Mouse (Mus musculus): Measurements from ENCODE around the gene Snx18. TPM values are rescaled to one million over a fixed set of nuclear protein-coding genes. Genes with fewer than 3 reads are reported as not detected.

The Snx18 gene
- total and polyA plus RNA-seq, 3 experiments, result 6.4 to 12.6 (median 9.1) TPM

GRCm38 (mm10) chr13:113552341-113552740 is 66.0 kb downstream of the Snx18 start:
- no peak overlapping the region for H3K4me3 ChIP-seq (replicated peaks in 1 of 3; ENCODE audit: low read depth in 2 of 3, low read length in 2 of 3, poor library complexity in 1 of 3)
- no peak for TF ChIP-seq EP300 (IDR thresholded peaks at IDR 0.05; ENCODE audit: low read length)
- TF ChIP-seq KAT2A (IDR thresholded peaks at IDR 0.05; ENCODE audit: insufficient replicate concordance, low read length), result no peak
- no peak for TF ChIP-seq PAX5 (IDR thresholded peaks at IDR 0.05; ENCODE audit: low read length)
- TF ChIP-seq BHLHE40 (IDR thresholded peaks at IDR 0.05; ENCODE audit: low read depth, low read length), result no peak
- no peak for TF ChIP-seq TBP (conservative IDR thresholded peaks at IDR 0.05; ENCODE audit: low read depth, low read length)
- TF ChIP-seq HCFC1 (IDR thresholded peaks at IDR 0.05; ENCODE audit: low read depth, low read length), result no peak
- in situ Hi-C loops (cut with MboI; ENCODE audit: low pct_ligation_motif_present, low pct_unique_long_range_greater_than_20kb, low sequenced_read_pairs), result no loop called here

GRCm38 (mm10) chr13:113550866-113551565 is 67.3 kb downstream of the Snx18 start:
- Histone ChIP-seq H3K4me2 (ENCODE audit: insufficient read depth, low read depth, poor library complexity, severe bottlenecking) (no peak overlapping the region), H3K4me3 (replicated peaks in 1 of 3; ENCODE audit: low read depth in 2 of 3, low read length in 2 of 3, poor library complexity in 1 of 3) (no peak overlapping the region), H3K79me2 (replicated peaks; ENCODE audit: control insufficient read depth, extremely low read depth, insufficient read depth, poor library complexity, severe bottlenecking) (no peaks in the 10 kb centered on the region), H3K27ac (ENCODE audit: insufficient read depth, low read depth) (no peak overlapping the region), H3K9ac (ENCODE audit: insufficient read depth, low read depth) (no peak overlapping the region), H3K27me3 (replicated peaks) (no peaks in the 10 kb centered on the region), H3K36me3 (replicated peaks in 1 of 2; ENCODE audit: control insufficient read depth in 1 of 2, insufficient read depth in 1 of 2, low read length in 1 of 2) (no peaks in the 10 kb centered on the region), H3K9me3 (replicated peaks; ENCODE audit: low read length) (peaks cover 2% of the 10 kb centered on the region), H3K4me1 (ENCODE audit: control insufficient read depth in 1 of 2, insufficient read depth in 2 of 2) (no peaks in the 10 kb centered on the region)
- TF ChIP-seq USF1 (IDR thresholded peaks at IDR 0.05; ENCODE audit: low read depth, low read length), result no peak
- TF ChIP-seq KAT2A (IDR thresholded peaks at IDR 0.05; ENCODE audit: insufficient replicate concordance, low read length), result no peak
- no peak for TF ChIP-seq POLR2AphosphoS2 (IDR thresholded peaks at IDR 0.05; ENCODE audit: low read depth, low read length)
- no peak for TF ChIP-seq POLR2A (IDR thresholded peaks at IDR 0.05; ENCODE audit: low read depth, low read length)
- no peak for TF ChIP-seq ZNF384 (IDR thresholded peaks at IDR 0.05; ENCODE audit: low read depth, low read length)
- no peak for TF ChIP-seq TBP (conservative IDR thresholded peaks at IDR 0.05; ENCODE audit: low read depth, low read length)
- TF ChIP-seq JUND (conservative IDR thresholded peaks at IDR 0.05; ENCODE audit: low read depth, low read length), result no peak
- TF ChIP-seq NRF1 (IDR thresholded peaks at IDR 0.05; ENCODE audit: low read depth, low read length), result no peak
- TF ChIP-seq PAX5 (IDR thresholded peaks at IDR 0.05; ENCODE audit: low read length), result no peak
- no peak for TF ChIP-seq BHLHE40 (IDR thresholded peaks at IDR 0.05; ENCODE audit: low read depth, low read length)
- no peak for TF ChIP-seq ELF1 (IDR thresholded peaks at IDR 0.05; ENCODE audit: low read depth, low read length)
- TF ChIP-seq USF2 (conservative IDR thresholded peaks at IDR 0.05; ENCODE audit: low read depth, low read length), result no peak
- no peak for TF ChIP-seq ZMIZ1 (IDR thresholded peaks at IDR 0.05; ENCODE audit: low read depth, low read length)
- no peak for TF ChIP-seq MXI1 (IDR thresholded peaks at IDR 0.05; ENCODE audit: low read depth, low read length)
- TF ChIP-seq UBTF (IDR thresholded peaks at IDR 0.05; ENCODE audit: low read depth, low read length), result no peak
- TF ChIP-seq RCOR1 (conservative IDR thresholded peaks at IDR 0.05; ENCODE audit: low read depth, low read length), result no peak
- no peak for TF ChIP-seq ZC3H11A (IDR thresholded peaks at IDR 0.05; ENCODE audit: low read depth, low read length)
- no peak for TF ChIP-seq SMC3 (IDR thresholded peaks at IDR 0.05; ENCODE audit: low read depth, low read length)
- TF ChIP-seq E2F4 (IDR thresholded peaks at IDR 0.05; ENCODE audit: insufficient replicate concordance, low read depth, low read length), result no peak
- no peak for TF ChIP-seq RAD21 (IDR thresholded peaks at IDR 0.05; ENCODE audit: low read depth, low read length)
- in situ Hi-C loops (cut with MboI; ENCODE audit: low pct_ligation_motif_present, low pct_unique_long_range_greater_than_20kb, low sequenced_read_pairs) (no loop called here), dilution Hi-C loops (cut with MboI; ENCODE audit: extremely low pct_ligation_motif_present, extremely low pct_unique_long_range_greater_than_20kb, low sequenced_read_pairs) (no loop called here)
- no peak for DNase-seq (ENCODE audit: extremely low read depth)

More at GRCm38 (mm10) chr13:113552341-113552740, 66.0 kb downstream of the Snx18 start:
- no peaks in the 10 kb centered on the region for H3K27me3 ChIP-seq (replicated peaks)
- peaks cover 2% of the 10 kb centered on the region for H3K9me3 ChIP-seq (replicated peaks; ENCODE audit: low read length)
- dilution Hi-C loops (cut with MboI; ENCODE audit: extremely low pct_ligation_motif_present, extremely low pct_unique_long_range_greater_than_20kb, low sequenced_read_pairs), result no loop called here
- H3K27ac ChIP-seq (ENCODE audit: insufficient read depth, low read depth), result no peak overlapping the region
- no peak for DNase-seq (ENCODE audit: extremely low read depth)
- H3K4me1 ChIP-seq (ENCODE audit: control insufficient read depth in 1 of 2, insufficient read depth in 2 of 2), result no peaks in the 10 kb centered on the region
- no peaks in the 10 kb centered on the region for H3K36me3 ChIP-seq (replicated peaks in 1 of 2; ENCODE audit: control insufficient read depth in 1 of 2, insufficient read depth in 1 of 2, low read length in 1 of 2)
- H3K4me2 ChIP-seq (ENCODE audit: insufficient read depth, low read depth, poor library complexity, severe bottlenecking), result no peak overlapping the region
- no peak overlapping the region for H3K9ac ChIP-seq (ENCODE audit: insufficient read depth, low read depth)
- no peaks in the 10 kb centered on the region for H3K79me2 ChIP-seq (replicated peaks; ENCODE audit: control insufficient read depth, extremely low read depth, insufficient read depth, poor library complexity, severe bottlenecking)

All from CH12.LX (cell line).